Mouse (Mus musculus): ENCODE data around the gene Slu7.
A peak's percentile ranks its signal among the peaks of the same experiment; 100 is the strongest.

The Slu7 gene

DNA sequence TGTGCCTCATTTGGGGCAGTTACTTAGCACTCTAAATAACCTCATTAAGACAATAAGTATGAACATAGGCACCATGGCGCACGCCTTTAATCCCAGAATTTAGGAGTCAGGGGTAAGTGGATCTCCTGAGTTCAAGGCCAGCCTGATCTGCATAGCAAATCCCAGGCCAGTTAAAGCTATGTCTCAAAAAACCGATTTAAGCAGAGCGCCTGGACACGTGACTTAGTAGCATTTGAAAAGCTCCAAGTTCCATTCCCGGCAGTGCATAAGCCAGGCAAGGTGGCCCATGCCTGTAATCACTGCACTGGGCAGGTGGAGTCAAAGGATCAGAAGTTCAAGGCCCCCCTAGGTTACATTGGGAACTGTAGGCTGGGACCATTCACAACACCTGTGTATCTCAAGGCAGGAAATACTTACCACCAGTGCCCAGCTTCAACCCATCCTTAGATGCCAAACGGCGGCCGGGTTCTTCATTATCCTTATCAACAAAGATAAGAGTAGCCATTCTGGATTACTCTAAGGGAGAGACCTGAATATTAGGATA, 8.3 kb upstream of the Slu7 start:
- DNase-seq = no peak

DNA sequence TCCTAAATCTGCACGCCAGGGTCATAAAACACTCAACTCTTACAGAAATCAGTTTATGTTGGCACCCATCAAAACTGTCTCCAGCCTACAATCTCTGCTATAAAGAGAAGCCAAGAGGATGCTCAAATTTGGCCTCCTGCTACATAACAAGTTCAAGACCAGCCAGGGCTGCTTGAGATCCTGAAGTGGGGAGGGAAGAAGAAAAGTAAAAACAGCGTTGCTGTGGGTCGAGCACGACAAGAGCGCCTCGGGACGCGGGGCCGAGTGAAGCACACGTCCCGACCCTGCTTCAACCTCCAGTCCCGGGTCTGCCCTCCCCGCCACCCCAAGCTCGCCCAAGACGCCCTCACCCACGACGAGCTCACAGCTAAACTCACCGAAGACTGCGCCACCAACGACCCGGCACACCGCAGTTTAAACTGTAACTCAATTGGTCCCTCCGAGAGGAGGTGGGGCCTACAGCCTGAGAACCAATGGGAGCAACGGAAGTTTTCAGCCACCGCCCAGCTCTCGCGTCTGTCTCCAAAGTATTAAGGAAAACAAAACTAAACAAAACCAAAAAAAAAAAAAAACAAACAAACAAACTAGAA, 7.6 kb upstream of the Slu7 start, which contains the start of gene Pttg1:
Gene Pttg1 (minus strand): TSS at position 428 of the 590 bp plus-strand sequence.
- peak; percentile 94 for DNase-seq

GRCm38 (mm10) chr11:43426414-43426884, 7.1 kb upstream of the Slu7 start:
- DNase-seq = no peak

DNA sequence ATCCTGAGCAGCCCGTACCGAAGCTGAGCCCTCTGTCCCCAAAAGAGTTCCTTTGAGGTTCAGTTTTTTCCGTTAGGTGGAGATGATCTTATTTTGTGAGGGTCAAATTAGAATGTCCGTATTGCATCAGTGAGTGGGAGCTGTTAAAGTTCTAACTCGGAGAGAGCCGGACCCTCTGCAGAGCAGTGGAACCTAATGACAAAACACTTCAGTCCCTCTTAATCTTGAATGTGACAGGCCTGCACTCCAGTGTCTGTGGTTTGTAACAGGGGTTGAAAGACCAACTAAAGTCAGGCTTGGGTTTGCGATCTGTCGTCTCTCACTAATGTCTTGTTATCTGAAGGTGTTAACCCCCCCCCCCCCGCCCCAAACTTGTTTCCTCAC, 472 bp downstream of the Slu7 start:
- DNase-seq = no peak

GRCm38 (mm10) chr11:43441121-43441520, 7.6 kb downstream of the Slu7 start:
- DNase-seq = no peak

DNA sequence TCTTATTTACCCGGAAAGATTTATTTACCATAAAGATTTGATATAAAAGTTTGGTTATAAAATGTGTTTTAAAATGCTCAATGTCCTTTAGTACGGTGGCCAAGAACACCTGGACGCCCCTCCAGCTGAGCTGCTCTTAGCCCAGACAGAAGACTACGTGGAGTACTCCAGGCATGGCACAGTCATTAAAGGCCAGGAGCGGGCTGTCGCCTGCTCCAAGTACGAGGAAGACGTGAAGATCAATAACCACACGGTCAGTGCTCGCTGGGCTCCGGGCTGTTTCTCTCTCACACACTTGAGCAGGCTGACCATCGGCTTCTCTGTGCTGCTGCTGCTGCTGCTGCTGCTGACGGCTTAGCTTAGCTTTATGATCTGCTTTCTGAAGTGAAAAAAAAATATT, 9.6 kb downstream of the Slu7 start:
- no peak for DNase-seq

GRCm38 (mm10) chr11:43449916-43450315, 16.4 kb downstream of the Slu7 start:
- DNase-seq = no peak

DNA sequence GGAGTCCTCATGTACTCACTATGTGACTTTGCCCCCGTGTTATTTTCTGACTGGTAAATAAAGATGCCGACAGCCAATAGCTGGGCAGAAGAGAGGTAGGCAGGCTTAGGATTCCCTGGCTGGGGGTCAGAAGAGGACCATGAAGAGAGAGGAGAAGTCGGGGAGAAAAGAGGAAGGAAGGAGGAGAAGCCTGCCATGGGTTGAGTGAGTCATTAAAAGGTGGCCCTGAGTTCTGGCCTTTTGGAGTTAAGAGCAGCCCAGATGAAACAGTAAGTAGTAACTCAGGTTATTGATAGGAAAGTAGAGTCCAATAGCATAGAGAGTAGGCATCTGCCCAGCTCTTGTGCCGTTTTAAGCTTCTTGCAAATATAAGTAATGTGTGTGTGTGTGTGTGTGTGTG, 17.8 kb downstream of the Slu7 start:
- DNase-seq = no peak

- DNase-seq = no peak
These were observed 18.7 kb downstream of the Slu7 start for GRCm38 (mm10) chr11:43452266-43452665.

DNA sequence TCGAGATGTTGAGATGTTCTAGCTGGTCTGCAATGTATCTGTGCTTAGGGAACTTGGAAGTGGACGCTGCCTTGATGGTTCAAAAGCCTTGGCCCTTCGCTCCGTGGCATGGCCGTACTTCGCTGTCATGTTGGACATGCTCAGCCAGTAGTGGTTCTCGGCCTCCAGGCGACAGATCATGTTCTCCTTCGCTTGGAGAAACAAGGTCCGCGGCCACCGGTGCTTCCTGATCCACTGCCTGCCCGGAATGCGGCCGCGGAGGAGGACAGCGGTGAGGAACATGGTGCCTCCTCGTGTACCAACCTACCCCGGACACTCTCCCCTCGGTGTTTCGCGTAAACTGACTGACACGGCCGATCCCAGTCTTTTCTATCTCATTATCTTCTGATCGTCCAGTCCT, 29.7 kb downstream of the Slu7 start:
- no peak for DNase-seq

DNA sequence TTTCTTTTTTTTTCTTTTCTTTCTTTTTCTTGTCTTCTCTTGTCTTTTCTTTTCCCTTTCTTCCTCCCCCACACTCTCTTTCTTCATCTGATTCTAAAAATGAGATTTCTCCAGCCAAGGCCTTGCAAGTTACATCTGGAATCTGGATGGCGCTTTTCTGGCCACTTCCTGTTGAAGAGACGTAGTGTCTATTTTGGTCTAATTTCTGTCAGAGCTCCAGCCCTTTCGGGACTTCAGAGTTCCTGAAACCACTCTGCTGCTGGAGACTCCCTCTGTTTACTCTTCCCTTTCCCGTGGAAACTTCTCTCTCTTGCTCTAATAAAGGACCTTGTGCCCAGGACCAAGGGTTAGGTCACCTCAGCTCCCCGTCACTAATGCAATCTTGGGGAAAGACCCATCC, 36.6 kb downstream of the Slu7 start:
- DNase-seq = peak; percentile 69

GRCm38 (mm10) chr11:43470881-43471820, 37.6 kb downstream of the Slu7 start:
- peak; percentile 36 for DNase-seq

GRCm38 (mm10) chr11:43473115-43473514, 39.6 kb downstream of the Slu7 start:
- DNase-seq = no peak

GRCm38 (mm10) chr11:43473635-43474224, 40.2 kb downstream of the Slu7 start:
- no peak for DNase-seq

- peak; percentile 68 for DNase-seq
These were observed 40.8 kb downstream of the Slu7 start, which contains the start of gene C1qtnf2 for GRCm38 (mm10) chr11:43474225-43474774. Gene C1qtnf2 (plus strand): TSS chr11:43474276.

DNA sequence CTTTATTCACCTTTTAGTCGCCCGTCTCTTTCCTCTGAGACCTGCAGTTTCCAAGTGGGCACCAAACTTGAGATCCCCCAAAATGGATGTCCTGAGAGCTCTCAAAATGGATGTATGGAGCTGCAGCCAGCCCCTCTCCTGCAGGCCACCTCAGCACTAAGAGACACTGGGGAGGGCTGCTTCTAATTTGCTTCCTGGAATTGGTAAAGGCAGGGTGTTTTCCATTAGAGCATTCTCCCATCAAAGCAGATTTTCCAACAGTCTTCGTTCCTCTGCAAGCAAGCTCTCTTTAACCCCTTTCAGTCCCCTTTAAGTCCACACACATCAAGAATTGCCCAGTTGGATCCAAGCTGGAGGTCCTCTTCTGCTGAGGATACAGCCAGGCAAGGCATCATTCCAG, 45.8 kb downstream of the Slu7 start:
- DNase-seq = no peak

GRCm38 (mm10) chr11:43480561-43480960, 47.0 kb downstream of the Slu7 start:
- no peak for DNase-seq

- peak; percentile 67 for DNase-seq
These were observed 48.4 kb downstream of the Slu7 start for GRCm38 (mm10) chr11:43481672-43482522.

- peak; percentile 44 for DNase-seq
These were observed 49.7 kb downstream of the Slu7 start for GRCm38 (mm10) chr11:43483122-43483792.

- peak; percentile 13 for DNase-seq
These were observed 50.5 kb downstream of the Slu7 start for GRCm38 (mm10) chr11:43484057-43484456.

- no peak for DNase-seq
These were observed 51.1 kb downstream of the Slu7 start for GRCm38 (mm10) chr11:43484652-43485051.

Measured in lung, postnatal 36 days (tissue).